Mouse (Mus musculus) adrenal gland, adult 8-10 months (tissue): ENCODE measurements at regions not wholly inside any gene's neighbourhood (a gene's known extent, or its start where the extent isn't known, plus 50 kb on each side); places are given as distances from the start of the nearest gene placed in this dataset.

Experiments
- DNase-seq: peaks from one replicate; pipeline ENCODE4 v3.0.0; 2022

GRCm38 (mm10) chr14:98937933-98938332 is 56.2 kb downstream of the Rpl36a-ps1 start:
- DNase-seq, result no peak

GRCm38 (mm10) chr14:98937373-98937772 is 56.7 kb downstream of the Rpl36a-ps1 start:
- no peak for DNase-seq

GRCm38 (mm10) chr14:98933371-98933916 is 60.7 kb downstream of the Rpl36a-ps1 start:
- DNase-seq, result no peak

DNA sequence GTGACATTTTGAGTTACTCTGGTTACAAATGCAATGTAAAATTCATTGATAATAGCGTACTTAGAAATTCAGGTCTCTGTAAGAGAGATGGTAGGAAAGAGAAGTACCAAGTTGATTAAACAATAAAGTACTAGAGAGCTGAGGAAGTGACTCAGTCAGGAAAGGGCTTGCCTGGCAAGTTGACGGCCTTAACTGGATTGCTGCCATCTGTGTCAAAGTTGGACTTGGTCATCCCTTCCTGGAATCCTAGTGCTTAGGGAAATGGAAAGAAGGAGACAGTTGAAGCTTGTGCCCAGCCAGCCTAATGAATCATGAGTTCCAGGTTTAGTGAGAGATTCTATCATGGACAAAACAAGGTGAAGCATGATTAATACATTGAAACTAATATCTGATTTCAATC is 64.8 kb downstream of the Rpl36a-ps1 start:
- peak; percentile 33 for DNase-seq

GRCm38 (mm10) chr14:98908234-98908633 is 85.9 kb downstream of the Rpl36a-ps1 start:
- no peak for DNase-seq

DNA sequence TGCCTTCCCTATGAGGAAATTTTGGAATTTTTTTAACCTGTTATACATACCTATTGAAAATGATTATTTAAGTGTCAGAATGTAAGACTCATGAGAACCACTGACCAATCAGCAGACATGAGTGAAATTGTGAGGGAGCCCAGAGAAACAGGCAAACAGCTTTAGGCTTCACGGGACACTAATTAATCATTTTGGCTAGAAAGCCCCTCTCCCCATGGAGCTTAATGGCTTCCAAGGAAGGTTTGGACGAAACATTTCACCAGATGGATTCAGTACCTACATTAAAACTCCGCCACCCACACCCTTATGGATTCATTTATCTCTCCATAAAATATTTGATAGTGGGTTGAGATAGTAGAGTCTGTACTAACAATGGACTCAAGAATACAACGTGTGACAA is 95.2 kb downstream of the Rpl36a-ps1 start:
- DNase-seq, result no peak

DNA sequence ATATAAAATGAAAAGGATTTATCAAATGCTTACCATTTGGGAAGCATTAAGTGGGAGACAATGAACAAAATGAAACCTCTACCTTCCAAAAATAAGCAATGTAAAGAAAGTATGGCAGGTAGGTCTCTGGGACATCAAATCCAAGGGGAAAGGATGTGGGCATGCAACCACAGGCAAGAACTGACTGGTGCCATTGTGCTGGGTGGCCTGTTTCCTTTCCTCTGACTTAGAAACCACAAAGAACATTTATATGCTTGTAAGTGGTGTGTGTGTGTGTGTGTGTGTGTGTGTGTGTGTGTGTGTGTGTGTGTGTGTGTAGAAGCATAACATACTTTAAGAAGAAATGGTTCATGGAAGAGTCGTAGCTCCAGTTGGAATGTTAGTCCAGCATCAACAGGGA is 96.7 kb downstream of the Rpl36a-ps1 start:
- DNase-seq, result no peak

- no peak for DNase-seq
These were observed 98.2 kb downstream of the Rpl36a-ps1 start for GRCm38 (mm10) chr14:98895933-98896332.

GRCm38 (mm10) chr14:98892670-98893069 is 101.4 kb downstream of the Rpl36a-ps1 start:
- DNase-seq, result no peak

- no peak for DNase-seq
These were observed 102.7 kb downstream of the Rpl36a-ps1 start for GRCm38 (mm10) chr14:98891252-98891947.

- DNase-seq, result no peak
These were observed 106.5 kb downstream of the Rpl36a-ps1 start for GRCm38 (mm10) chr14:98887588-98887987.

DNA sequence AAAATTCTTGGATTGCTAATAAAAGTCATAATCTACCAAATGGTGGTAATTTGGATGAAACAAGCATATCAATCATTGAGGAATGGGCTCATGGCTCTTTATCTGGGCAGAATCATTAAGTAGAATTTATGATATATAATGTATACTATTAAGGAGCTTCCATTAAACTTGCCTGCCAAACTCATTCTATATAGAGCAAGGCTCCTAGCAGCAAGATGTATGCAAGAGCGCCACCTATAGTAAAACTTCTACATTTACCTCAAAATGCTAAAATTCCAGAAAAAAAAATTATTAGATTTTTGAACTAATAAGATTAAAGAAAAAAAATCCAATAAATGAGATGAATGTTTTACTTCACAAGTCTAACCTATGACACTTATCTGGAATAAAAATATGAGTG is 107.1 kb downstream of the Rpl36a-ps1 start:
- DNase-seq, result no peak

- no peak for DNase-seq
These were observed 111.5 kb downstream of the Rpl36a-ps1 start for GRCm38 (mm10) chr14:98882586-98882985.

DNA sequence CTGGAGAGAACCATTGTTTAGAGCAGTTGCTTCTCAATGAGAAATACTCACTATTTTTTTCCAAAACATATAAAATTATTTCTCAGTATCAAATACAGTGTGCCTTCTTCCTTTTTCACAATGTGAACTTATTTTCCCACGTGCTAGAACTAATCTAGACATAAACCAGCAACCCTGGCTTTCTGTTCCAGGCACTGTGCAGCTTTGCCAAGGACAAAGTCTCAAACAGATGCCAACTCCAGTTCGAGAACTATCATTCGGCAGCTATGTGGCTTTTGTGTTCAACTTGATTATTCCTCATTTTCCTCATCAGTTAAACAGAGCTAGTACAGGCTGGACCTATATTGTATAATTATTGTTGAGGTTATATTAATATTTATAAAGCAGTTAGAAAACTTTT is 116.2 kb downstream of the Rpl36a-ps1 start:
- DNase-seq, result peak; percentile 36

- no peak for DNase-seq
These were observed 120.7 kb downstream of the Rpl36a-ps1 start for GRCm38 (mm10) chr14:98873446-98873845.

DNA sequence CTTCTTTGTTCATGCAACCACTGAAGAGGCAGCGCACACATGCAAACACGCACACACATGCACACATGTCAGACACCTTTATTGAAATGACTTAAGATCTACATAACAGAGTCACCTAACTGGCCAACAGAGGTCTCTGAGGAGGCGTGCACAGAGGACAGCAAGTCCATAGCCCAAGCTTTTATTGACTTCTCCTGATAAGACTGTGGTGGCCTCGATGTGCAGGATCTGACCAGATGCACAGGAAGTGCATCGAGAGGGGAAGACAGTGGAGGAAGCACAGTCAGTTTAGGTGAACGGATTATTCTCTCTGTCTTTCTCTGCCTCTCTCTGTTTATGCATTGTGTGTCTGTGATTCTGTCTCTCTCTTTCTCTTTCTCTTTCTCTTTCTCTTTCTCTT is 124.2 kb downstream of the Rpl36a-ps1 start:
- no peak for DNase-seq

DNA sequence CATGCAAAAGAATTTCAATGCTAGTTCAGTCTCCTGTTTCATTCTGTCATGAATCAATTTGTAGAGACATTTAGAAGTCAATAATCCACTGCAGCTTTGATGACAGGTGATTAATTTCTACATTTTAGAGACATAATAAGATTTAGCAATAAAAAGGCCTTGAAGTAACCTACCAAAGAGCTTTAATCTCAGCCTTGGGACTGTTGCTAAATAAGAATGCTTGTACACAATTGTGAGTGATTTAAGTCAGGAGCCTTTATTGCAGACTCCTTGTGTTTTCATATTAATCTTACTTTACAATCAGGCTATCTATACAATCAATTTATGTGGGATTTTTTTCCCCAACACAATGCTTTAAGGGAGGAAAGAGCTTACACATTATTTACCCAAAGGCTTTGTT is 127.2 kb downstream of the Rpl36a-ps1 start:
- no peak for DNase-seq

GRCm38 (mm10) chr14:98864001-98864400 is 130.1 kb downstream of the Rpl36a-ps1 start:
- DNase-seq, result no peak

DNA sequence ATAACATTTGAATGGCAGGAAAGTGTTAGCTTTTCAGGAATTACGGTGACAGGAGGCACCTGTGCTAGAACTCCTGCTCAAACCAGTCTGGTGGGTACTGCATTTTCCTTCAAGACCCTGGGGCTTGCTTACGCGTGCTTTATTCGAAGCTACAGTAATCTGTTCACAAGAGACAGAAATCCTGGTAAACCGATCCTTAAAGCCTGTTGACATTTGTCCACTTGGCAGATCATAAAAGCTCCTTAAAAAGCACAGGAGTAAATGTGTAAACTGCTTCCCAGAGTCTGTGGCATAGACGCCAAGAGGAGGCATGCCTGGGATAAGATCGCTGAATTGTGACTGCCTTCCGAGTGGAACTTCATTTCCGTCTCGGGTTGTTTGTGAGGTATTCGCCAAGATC is 130.5 kb downstream of the Rpl36a-ps1 start:
- DNase-seq, result no peak

GRCm38 (mm10) chr14:98862095-98862735 is 131.9 kb downstream of the Rpl36a-ps1 start:
- no peak for DNase-seq

DNA sequence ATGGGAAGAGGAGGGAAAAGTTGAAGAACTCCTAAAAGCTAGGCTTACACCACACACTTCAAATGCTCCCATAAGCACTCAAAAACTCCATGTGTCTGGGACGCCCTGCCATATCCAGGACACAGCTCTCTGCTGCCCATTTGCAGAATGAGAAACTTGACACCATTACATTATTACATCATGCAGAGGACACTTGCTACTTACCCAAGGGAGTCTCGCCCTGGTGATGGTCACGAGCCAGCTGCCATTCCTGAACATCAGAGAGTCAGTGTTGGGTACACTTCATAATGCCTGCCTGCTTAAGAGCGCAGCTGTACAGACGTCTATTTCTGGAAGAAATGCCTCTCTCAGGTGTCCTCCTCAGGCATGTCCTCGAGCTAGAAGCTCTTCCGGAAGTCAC is 135.3 kb downstream of the Rpl36a-ps1 start:
- no peak for DNase-seq

- DNase-seq, result no peak
These were observed 145.6 kb downstream of the Rpl36a-ps1 start for GRCm38 (mm10) chr14:98848500-98848899.

GRCm38 (mm10) chr14:98844221-98844620 is 149.9 kb downstream of the Rpl36a-ps1 start:
- DNase-seq, result no peak

GRCm38 (mm10) chr14:98834316-98834715 is 159.8 kb downstream of the Rpl36a-ps1 start:
- DNase-seq, result no peak
